Mouse (Mus musculus) heart, postnatal 36 days (tissue): ENCODE data around the gene Blm. TPM values are rescaled to one million over a fixed set of nuclear protein-coding genes. Genes with fewer than 3 reads are reported as not detected.

Experiments
- DNase-seq, 2 experiments: peaks; one replicate each; pipeline ENCODE4 v3.0.0; 2021 to 2022
- intact Hi-C: fragments of 180-260 bp; cut with DNase I; formaldehyde crosslinking; loops from one replicate; pipeline ENCODE4 v1.15.1; 2025
- total RNA-seq, 2 experiments: library from RNA; stranded (reverse); gene quantifications; 2 replicates each; pipeline ENCODE4 v1.2.3; 2021

The Blm gene
- total RNA-seq, 2 experiments from 2014 or later: 1.3 to 1.7 TPM

DNA sequence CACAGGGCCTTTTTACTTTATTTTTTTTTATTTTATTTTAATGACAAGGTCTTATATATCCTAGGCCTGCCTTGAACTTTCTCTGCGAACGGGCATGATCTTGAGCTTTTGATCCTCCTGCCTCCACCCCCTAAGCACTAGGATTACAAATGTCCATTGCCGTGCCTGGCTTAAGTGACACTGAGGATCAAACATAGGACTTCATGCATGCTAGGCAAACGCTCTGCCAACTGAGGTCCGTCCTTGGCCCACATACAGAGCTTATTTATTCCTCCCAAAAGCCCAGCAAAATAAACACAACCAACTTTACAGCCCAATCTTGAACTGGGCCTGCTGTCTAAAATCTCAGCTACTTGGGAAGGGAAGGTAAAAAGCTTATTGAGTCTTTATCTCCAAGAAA is 122.1 kb downstream of the Blm start:
- DNase-seq: no peak
- intact Hi-C loops: no loop called here

- no peak for DNase-seq
- intact Hi-C loops: no loop called here
These were observed 122.6 kb downstream of the Blm start for GRCm38 (mm10) chr7:80412279-80412678.

GRCm38 (mm10) chr7:80410380-80410779 is 124.5 kb downstream of the Blm start:
- DNase-seq: no peak
- intact Hi-C loops: no loop called here

- intact Hi-C loops: no loop called here
- DNase-seq: no peak
These were observed 127.2 kb downstream of the Blm start for GRCm38 (mm10) chr7:80407712-80408111.

GRCm38 (mm10) chr7:80406186-80406585 is 128.7 kb downstream of the Blm start:
- intact Hi-C loops: no loop called here
- no peak for DNase-seq

DNA sequence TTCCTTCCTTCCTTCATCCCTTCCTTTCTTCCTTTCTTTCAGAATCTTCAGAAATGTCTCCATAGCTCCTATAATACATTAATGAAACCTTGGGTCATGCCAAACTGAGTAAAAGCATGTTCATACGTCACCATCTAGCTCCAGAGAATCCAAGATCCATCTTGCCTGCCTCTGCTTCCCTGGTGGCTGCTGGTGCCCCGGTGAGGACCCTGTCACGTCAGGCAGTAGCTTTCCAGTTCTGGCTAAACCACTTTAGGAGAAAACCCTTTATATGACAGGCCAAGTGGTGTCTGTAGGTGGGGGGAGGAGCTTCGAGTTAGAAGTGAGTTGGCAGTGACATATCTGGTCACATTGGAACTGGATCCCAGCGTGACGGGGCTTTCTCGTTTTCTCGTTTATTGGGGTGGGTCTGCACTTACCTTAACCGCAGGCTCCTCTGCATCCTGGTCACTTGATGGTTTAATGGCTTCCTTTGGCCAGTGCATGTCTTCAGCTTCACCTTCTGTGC is 129.7 kb downstream of the Blm start, which contains the start of gene Furin:
TSS of gene Furin (minus strand) at position 249 of the 508 bp plus-strand sequence.
- DNase-seq: no peak
- intact Hi-C loops: loop anchor here (2.0 kb wide), 1 partner anchor 38 kb away; no protein-coding TSS in a partner anchor

Other genes with a start within 250 kb of the Blm start
- 1 to 10 TPM; 2.2 to 2.5 TPM for gene Prc1, start 240.7 kb downstream of the Blm start, total RNA-seq
- gene Rccd1, start 210.7 kb downstream of the Blm start, total RNA-seq: 1 to 10 TPM; 3.8 to 7.0 TPM
- gene Unc45a, start 194.1 kb downstream of the Blm start, total RNA-seq: 10 to 100 TPM; 15.5 to 16.9 TPM
- gene Hddc3, start 192.0 kb downstream of the Blm start, total RNA-seq: 10 to 100 TPM; 36.1 to 36.4 TPM
- 10 to 100 TPM; 60.0 to 62.9 TPM for gene Man2a2, start 163.7 kb downstream of the Blm start, total RNA-seq
- 10 to 100 TPM in 1 of 2 experiments, 1 to 10 TPM in 1; 6.9 to 16.0 TPM for gene Fes, start 147.2 kb downstream of the Blm start, total RNA-seq
- 100 to 1,000 TPM; 111 to 120 TPM for gene Furin, start 129.7 kb downstream of the Blm start, total RNA-seq
- 10 to 100 TPM; 12.6 to 14.0 TPM for gene Crtc3, start 153.8 kb upstream of the Blm start, total RNA-seq